ENCODE assay signal across 10 mouse cellular contexts in the genomic region with DNA sequence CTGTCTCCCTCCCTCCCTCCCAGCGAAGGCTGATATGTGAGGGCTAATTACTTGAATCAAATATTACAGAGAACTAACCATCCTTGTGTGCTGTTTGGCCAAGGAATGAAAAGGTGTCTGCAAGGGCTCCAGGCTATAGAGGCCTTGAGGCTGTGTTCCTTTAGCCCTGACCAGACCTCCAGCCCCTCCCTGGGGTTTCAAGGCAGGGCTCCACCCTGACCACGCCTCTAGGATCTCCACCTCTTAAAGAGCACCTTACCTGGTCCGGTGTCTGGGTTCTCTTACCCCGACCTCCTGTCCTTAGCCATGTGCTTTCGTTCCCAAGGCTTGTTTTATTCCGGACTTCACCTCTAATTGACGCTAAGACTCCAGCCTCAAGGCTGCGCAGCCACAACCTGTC.
DNase-seq lines count a peak whose midpoint lies in the region; ATAC-seq and TF ChIP-seq lines count a peak whose summit lies in the region.
"Had no signal": no experiment of that assay in that cellular context is flagged by ENCODE, and none has a peak within 500 bp of the region (broad histone marks: within the 10 kb centered on the region; RNA-seq: fewer than 3 reads in every experiment).

No protein-coding gene starts in this region.

- H3K27me3 ChIP-seq in liver, embryonic 16.5 days (ENCODE audit: control insufficient read depth, insufficient read depth, low read depth, low read length): no peaks in the 10 kb centered on the region
- H3K27me3 ChIP-seq in liver, postnatal 0 days (ENCODE audit: insufficient read depth, low read length): no peaks in the 10 kb centered on the region
- no peaks in the 10 kb centered on the region for H3K27me3 ChIP-seq in intestine, embryonic 16.5 days (replicated peaks; ENCODE audit: control insufficient read depth, insufficient read depth, low read length)
- H3K27me3 ChIP-seq in neural tube, embryonic 15.5 days (replicated peaks): no peaks in the 10 kb centered on the region
- H3K27me3 ChIP-seq: Patski had no signal

- no peak overlapping the region for H3K4me3 ChIP-seq in liver, embryonic 16.5 days (ENCODE audit: low read depth, low read length)
- H3K4me3 ChIP-seq in liver, postnatal 0 days (ENCODE audit: low read depth, low read length): no peak overlapping the region
- H3K4me3 ChIP-seq in intestine, embryonic 16.5 days (ENCODE audit: low read length): no peak overlapping the region
- H3K4me3 ChIP-seq in neural tube, embryonic 15.5 days (replicated peaks): no peak overlapping the region

- 0 out of 2 replicates have a peak, but pooled peaks have one; percentile 22 for ATAC-seq in liver, embryonic 16.5 days (ENCODE audit: low read depth)
- ATAC-seq in liver, postnatal 0 days: no peak
- ATAC-seq in intestine, embryonic 16.5 days: peak; percentile 78
- peak; percentile 19; the same call in 1 of the 2 replicates for ATAC-seq in neural tube, embryonic 15.5 days (ENCODE audit: low FRiP score)
- ATAC-seq in erythroblast, adult 5-6 weeks (replicated peaks; ENCODE audit: low FRiP score, poor library complexity, severe bottlenecking): no peak
- ATAC-seq: Patski had no signal

- H3K4me1 ChIP-seq in liver, embryonic 16.5 days (ENCODE audit: control insufficient read depth, low read depth, low read length): peaks cover 12% of the 10 kb centered on the region
- peaks cover 22% of the 10 kb centered on the region for H3K4me1 ChIP-seq in liver, postnatal 0 days (ENCODE audit: insufficient read depth)
- H3K4me1 ChIP-seq in intestine, embryonic 16.5 days (ENCODE audit: control insufficient read depth, insufficient read depth, low read length): peaks cover 9% of the 10 kb centered on the region
- peaks cover 35% of the 10 kb centered on the region for H3K4me1 ChIP-seq in neural tube, embryonic 15.5 days

- no peak overlapping the region for H3K9ac ChIP-seq in liver, embryonic 16.5 days (ENCODE audit: low read depth, low read length)
- no peak overlapping the region for H3K9ac ChIP-seq in liver, postnatal 0 days (replicated peaks)
- H3K9ac ChIP-seq in intestine, embryonic 16.5 days (ENCODE audit: low read depth, low read length): no peak overlapping the region
- no peak overlapping the region for H3K9ac ChIP-seq in neural tube, embryonic 15.5 days (replicated peaks)

- no peak for TF ChIP-seq EP300 in liver, postnatal 0 days (IDR thresholded peaks at IDR 0.05; ENCODE audit: low read depth)

- H3K9me3 ChIP-seq in liver, embryonic 16.5 days (replicated peaks; ENCODE audit: control insufficient read depth, low read length): no peaks in the 10 kb centered on the region
- no peaks in the 10 kb centered on the region for H3K9me3 ChIP-seq in liver, postnatal 0 days (ENCODE audit: low read length)
- no peaks in the 10 kb centered on the region for H3K9me3 ChIP-seq in intestine, embryonic 16.5 days (ENCODE audit: control insufficient read depth, low read length)
- no peaks in the 10 kb centered on the region for H3K9me3 ChIP-seq in neural tube, embryonic 15.5 days (replicated peaks)

- 41% methylated on average over 8 of the region's 8 CpGs for WGBS in liver, embryonic 16.5 days (ENCODE audit: insufficient replicate concordance)
- WGBS in liver, postnatal 0 days (ENCODE audit: insufficient replicate concordance): 56% methylated on average over 8 of the region's 8 CpGs
- 34% methylated on average over 8 of the region's 8 CpGs for WGBS in intestine, embryonic 16.5 days
- WGBS in neural tube, embryonic 15.5 days: 40% methylated on average over 8 of the region's 8 CpGs

- no peak overlapping the region for H3K27ac ChIP-seq in liver, embryonic 16.5 days (ENCODE audit: low read length)
- H3K27ac ChIP-seq in liver, postnatal 0 days (ENCODE audit: low read depth): no peak overlapping the region
- H3K27ac ChIP-seq in intestine, embryonic 16.5 days (ENCODE audit: low read length): no peak overlapping the region
- peak overlapping the region; percentile 45 for H3K27ac ChIP-seq in neural tube, embryonic 15.5 days (replicated peaks)

- TF ChIP-seq CTCF in liver, postnatal 0 days (IDR thresholded peaks at IDR 0.05; ENCODE audit: low read depth): no peak

- peak; percentile 51 for DNase-seq in adrenal gland, adult 2 months
- DNase-seq in adrenal gland, adult 18-20 months (ENCODE audit: low spot score in 2 of 2): no peak
- no peak for DNase-seq in liver, postnatal 0 days
- DNase-seq in left cerebral cortex, adult 9 months (ENCODE audit: low spot score in 2 of 2): no peak
- DNase-seq: heart, postnatal 10 days had no signal

- H3K4me2 ChIP-seq in liver, embryonic 16.5 days (ENCODE audit: low read depth, low read length): no peak overlapping the region
- H3K4me2 ChIP-seq in liver, postnatal 0 days (ENCODE audit: low read depth, low read length): no peak overlapping the region
- no peak overlapping the region for H3K4me2 ChIP-seq in intestine, embryonic 16.5 days (ENCODE audit: low read depth, low read length)
- no peak overlapping the region for H3K4me2 ChIP-seq in neural tube, embryonic 15.5 days

- no peaks in the 10 kb centered on the region; the same call in 1 of the 2 replicates for H3K36me3 ChIP-seq in liver, embryonic 16.5 days (ENCODE audit: control insufficient read depth, insufficient read depth)
- no peaks in the 10 kb centered on the region for H3K36me3 ChIP-seq in liver, postnatal 0 days (replicated peaks; ENCODE audit: insufficient read depth, low read length)
- H3K36me3 ChIP-seq in intestine, embryonic 16.5 days (ENCODE audit: control insufficient read depth, insufficient read depth, low read length): peaks cover 13% of the 10 kb centered on the region
- peaks cover 49% of the 10 kb centered on the region for H3K36me3 ChIP-seq in neural tube, embryonic 15.5 days

Comparison
In these comparisons a context has a peak if more than half of its experiments do, and no peak if none do; other contexts are left out.
1. ATAC-seq: peak in liver, embryonic 16.5 days (single experiment), intestine, embryonic 16.5 days (single experiment) and neural tube, embryonic 15.5 days (single experiment); none in liver, postnatal 0 days (single experiment) and erythroblast, adult 5-6 weeks (single experiment).